Mouse (Mus musculus) urinary bladder, adult 2 months (tissue): ENCODE measurements around the gene Uvrag. TPM values are rescaled to one million over a fixed set of nuclear protein-coding genes. Genes with fewer than 3 reads are reported as not detected.

Experiments used
- DNase-seq: peaks from one replicate; pipeline ENCODE4 v3.0.0; 2022; ENCODE audit warnings: low spot score
- polyA plus RNA-seq: library from polyadenylated mRNA; depleted of rRNA; stranded (reverse); fragments of >200 nt; gene quantifications from 2 replicates; pipeline ENCODE4 v1.2.3, GENCODE M21; 2012

Uvrag gene
- polyA plus RNA-seq, 1 experiment = 19.4 TPM

- no peak for DNase-seq
Measured at GRCm38 (mm10) chr7:98935757-98936156, 205.2 kb downstream of the Uvrag start.

DNA sequence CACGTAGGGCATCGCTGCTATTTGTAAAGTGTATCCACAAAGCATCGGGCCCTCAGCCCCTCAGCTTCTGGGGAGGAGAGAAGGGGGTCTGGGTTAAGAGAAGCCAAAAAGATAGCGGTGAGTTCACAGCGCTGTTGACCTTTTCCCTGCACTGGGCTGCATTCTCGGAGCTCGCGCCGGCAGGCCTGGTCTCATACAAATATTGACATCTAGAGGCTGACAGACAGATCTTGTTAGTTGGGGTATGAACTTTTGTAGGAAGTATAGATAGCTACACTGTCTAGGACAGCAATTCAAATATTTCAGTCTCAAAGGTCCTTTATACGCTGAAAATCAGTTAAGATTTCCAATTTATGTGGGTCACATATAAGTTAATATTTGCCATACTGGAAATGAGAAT lies 205.7 kb downstream of the Uvrag start:
- no peak for DNase-seq

GRCm38 (mm10) chr7:98928336-98929025 lies 212.5 kb downstream of the Uvrag start:
- DNase-seq = no peak

DNA sequence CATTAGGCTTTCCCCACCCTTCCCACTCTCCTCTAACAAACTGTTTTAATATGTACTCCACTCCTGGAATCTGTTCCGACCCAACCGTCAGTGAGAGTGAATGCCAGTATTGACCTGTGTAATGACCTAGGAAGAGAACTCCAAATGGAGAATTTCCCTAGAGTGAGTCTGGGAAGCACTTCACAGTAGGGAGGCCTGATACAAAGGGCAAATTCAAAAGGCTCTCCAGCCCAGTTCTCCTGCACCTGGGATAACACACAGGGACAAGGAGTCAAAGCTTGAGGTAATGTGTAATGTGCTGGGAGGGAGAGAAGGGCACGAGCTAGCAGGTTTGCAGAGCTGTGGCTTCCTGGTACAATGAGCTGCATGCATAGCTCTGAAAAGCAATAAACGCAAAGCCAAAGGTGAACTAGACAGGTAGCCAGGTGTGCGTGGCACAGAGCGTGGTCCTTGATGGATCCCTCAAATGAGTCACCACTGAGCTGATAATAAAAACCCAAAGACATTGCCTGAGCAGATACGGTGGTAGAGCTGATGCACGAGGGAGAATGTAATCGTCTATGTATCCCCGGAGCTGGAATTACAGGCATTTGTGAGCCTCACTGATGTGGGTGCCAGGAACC lies 213.9 kb downstream of the Uvrag start:
- no peak for DNase-seq

- DNase-seq = no peak
Measured at GRCm38 (mm10) chr7:98924380-98924869, 216.5 kb downstream of the Uvrag start.

GRCm38 (mm10) chr7:98922984-98923383 lies 218.0 kb downstream of the Uvrag start:
- DNase-seq = no peak

GRCm38 (mm10) chr7:98917407-98917806 lies 223.5 kb downstream of the Uvrag start:
- DNase-seq = no peak

- DNase-seq = no peak
Measured at GRCm38 (mm10) chr7:98916581-98916980, 224.4 kb downstream of the Uvrag start.

DNA sequence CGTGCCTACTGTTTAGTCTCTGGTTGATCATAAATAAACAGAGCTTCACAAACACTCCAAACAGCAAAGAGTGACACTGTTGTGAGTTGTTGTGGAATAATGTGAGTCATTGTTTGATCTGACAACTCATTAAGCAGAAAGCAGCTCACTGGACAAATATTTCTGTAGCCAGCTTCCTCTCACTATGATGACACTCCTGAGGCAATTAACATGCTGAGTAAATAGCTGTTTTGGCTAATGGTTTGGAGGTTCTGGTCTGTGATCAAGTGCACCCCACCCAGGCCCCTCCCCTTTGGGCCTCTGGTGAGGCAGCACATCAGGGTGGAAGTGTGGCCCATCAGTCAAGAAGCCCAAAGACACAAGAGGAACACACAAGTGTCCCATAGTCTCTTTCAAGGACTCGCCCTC lies 228.0 kb downstream of the Uvrag start:
- no peak for DNase-seq

DNA sequence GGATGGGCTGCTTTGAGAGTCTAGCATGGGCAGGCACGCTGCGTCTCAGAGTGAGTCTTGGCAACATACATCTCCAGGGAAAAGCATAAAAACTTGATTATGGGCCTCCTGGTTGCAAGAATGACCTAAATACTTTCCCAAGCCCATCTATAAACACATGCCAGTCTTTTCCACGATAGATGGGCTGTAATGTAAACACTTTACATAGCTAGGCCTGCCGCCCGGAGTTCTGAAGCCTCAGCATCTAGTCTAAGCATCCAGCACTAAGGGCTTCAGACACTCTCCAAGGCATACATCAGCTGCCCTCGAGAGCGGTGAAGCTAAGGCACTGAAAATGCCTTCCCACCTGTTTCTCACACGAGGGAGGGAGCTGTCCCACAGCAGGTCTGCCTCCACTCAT lies 229.7 kb downstream of the Uvrag start:
- DNase-seq = no peak

DNA sequence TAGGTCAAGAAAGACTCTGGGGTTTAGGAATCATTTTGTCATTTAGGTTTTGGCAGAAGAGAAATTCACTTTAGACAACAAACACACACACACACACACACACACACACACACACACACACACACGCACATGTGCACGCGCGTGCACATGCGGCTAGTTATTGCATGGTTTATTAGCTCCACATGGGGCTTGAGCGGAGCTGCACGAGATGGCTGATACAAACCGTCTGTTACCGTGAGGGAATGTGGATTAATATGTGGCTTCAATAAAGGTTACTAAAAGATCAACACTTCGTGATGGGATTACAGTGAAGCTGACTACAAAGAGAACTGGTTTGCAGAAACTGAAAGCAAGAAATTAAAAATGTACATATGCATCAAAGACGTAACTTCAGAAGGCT lies 230.2 kb downstream of the Uvrag start:
- DNase-seq = no peak

GRCm38 (mm10) chr7:98910164-98910563 lies 230.8 kb downstream of the Uvrag start:
- no peak for DNase-seq

DNA sequence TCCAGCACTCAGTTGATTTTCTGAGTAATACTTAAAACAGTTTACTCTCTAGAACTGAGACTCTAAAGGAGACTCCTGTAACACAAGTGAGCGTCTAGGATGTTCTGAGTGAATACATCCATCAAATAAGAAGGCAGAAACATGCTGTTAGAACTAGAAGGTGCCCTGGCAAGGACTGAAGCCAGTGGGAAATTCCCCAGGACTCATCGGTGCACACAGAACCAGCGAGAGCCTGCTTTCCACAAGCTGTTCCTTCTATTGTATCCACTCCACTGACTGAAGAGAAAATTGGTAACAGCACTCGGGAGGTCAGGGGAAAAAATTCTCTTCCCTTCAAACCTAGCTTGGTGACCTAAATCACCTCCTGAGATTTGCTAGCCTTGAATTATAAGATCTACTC lies 233.5 kb downstream of the Uvrag start:
- DNase-seq = no peak

DNA sequence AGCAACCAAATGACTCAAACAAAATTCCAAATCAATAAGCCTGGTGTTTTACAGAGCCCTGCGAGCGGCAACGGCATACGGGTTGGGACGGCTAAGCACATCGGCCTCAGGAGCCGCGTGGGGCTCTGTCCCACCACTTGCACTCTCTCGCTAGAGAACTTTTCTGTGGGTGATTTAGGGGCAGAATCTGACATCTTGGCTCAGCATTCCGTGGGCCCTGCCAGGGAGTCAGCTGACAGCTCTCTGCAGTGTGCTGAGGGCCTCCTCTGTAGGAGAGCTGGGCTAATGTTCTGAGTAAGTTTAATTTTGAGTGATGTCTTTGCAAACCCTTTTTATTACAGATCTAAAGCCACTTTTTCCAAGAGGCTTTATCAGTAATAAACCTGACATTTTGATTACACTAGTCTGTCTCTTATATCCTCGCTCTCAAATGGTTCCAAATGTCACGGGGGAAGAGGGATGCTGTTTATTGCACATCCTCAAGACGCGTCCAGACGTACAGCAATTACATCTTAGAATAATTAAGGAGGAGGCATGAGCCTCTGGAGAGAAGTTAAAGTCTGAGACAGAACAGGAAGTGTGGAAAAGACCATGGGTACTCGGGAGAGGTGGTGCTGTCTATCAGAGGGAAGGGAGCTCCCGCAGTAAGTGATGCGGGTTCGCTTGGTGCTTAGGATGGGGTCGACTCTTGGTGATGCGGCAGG lies 236.1 kb downstream of the Uvrag start:
- no peak for DNase-seq

DNA sequence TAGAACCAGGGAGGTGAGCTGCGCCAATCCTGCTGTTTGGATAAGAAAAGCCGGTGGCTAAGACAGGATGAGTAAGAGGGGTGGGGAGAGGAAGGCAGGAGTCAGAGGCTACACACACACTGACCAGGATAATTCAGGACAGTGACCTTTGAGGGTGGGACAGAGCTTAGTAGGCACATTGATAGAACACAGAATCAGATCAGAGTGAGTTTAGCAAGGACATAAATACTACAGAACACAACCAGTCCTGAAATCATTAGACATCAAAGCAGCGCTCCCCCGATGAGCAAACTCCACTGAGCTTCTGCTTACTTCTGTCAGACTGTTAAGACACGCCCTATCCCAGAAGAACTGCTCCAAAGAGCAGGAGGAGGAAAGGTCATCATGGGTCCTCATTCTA lies 237.1 kb downstream of the Uvrag start:
- no peak for DNase-seq

DNA sequence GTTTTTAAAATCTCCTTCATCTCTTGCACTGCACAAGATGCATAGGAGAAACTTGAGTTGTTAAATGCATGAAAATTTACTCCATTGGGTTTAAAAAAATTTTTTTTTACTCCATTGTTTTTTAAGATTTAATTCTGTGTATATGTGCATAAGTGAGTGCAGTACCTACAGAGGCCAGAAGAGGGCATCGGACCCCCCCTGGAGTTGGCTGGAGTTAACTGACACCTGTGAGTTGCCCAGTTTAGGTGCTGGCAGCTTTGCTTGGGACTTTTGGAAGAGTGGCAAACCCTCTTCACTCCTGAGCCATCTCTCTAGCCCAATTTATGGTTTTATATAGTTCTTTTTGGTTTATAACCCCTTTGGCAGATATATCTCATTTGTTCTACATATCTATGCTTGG lies 239.8 kb downstream of the Uvrag start:
- no peak for DNase-seq

DNA sequence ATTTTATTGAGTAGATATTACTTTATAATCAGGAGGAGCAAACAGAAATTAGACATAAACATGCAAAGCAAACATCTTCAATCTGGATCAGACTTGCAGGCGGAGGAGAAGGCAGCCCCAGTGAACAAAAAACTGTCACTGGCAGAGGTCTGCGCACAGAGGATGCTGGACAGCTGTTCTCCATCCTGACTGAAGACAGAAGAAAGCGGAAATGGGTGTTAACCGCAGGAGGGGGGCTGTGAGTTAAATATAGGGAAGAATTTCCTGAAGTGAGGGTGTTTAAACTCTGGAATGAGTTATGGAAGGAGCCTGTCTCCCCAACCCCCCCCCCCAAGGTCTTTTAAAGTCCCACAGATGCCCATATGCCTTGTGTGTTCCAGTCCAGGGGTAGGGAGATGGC lies 241.1 kb downstream of the Uvrag start:
- DNase-seq = no peak

- no peak for DNase-seq
Measured at GRCm38 (mm10) chr7:98897323-98897722, 243.6 kb downstream of the Uvrag start.

GRCm38 (mm10) chr7:98895501-98896095 lies 245.3 kb downstream of the Uvrag start:
- no peak for DNase-seq

GRCm38 (mm10) chr7:98894768-98895167 lies 246.2 kb downstream of the Uvrag start:
- no peak for DNase-seq

GRCm38 (mm10) chr7:98894305-98894704 lies 246.6 kb downstream of the Uvrag start:
- no peak for DNase-seq

DNA sequence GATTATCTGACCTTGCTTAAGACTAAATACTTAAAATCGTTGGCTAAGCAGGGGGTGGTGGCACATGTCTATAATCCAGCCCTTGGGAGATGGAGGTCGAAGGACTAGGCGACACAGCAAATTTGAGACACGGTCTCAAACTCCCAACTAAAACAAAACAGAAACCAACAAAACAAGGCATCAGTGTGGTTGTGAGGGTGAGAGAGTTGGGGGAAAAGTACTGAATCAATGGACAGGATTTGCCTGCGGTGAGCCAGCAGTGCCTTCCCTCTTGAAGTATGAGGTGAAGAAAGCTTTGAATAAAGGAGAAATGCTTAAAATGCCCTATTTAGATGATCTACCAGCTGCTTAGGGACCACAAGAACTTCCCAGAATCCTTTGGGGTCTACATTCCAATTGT lies 247.8 kb downstream of the Uvrag start:
- no peak for DNase-seq

DNA sequence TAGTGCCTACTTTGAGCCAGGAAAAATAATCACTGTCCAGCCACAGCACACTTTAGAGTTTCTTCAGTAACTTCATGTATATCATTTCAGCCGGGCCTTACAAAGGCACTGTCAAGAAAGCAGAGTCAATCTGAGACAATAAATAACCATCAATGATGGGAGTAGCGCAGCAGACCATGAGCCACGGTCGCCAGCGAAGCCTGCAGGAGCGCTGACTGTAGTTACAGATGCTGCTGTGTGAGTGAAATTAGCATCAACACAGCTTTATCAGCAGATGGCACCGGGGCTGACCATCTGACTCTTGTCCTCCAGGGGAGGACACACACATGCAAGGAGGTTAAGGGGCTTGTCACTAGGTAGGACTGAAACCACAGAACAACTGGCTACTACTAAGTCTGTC lies 251.7 kb downstream of the Uvrag start:
- DNase-seq = no peak
